In genomic region chr19:38665398-38665797, GRCm38 (mm10) we compare ENCODE assay signal across 24 mouse cellular contexts.
DNase-seq lines count a peak whose midpoint lies in the region; ATAC-seq and TF ChIP-seq lines count a peak whose summit lies in the region.
"Had no signal": no experiment of that assay in that cellular context is flagged by ENCODE, and none has a peak within 500 bp of the region (broad histone marks: within the 10 kb centered on the region; RNA-seq: fewer than 3 reads in every experiment).

No protein-coding gene starts in this region.

- H3K4me3 ChIP-seq in heart, embryonic 10.5 days: no peak overlapping the region
- H3K4me3 ChIP-seq in stomach, postnatal 0 days (ENCODE audit: low read depth, low read length): no peak overlapping the region
- H3K4me3 ChIP-seq: embryonic facial prominence, embryonic 13.5 days; embryonic facial prominence, embryonic 15.5 days; forebrain, embryonic 13.5 days; forebrain, embryonic 15.5 days had no signal

- 81% methylated on average over 1 of the region's 1 CpGs for WGBS in heart, embryonic 10.5 days
- 75% methylated on average over 1 of the region's 1 CpGs for WGBS in stomach, postnatal 0 days

- TF ChIP-seq CTCF in stomach, postnatal 0 days (IDR thresholded peaks at IDR 0.05; ENCODE audit: low read depth): no peak

- peak; percentile 18 for DNase-seq in heart, adult 11 months
- DNase-seq in heart, embryonic 10.5 days (ENCODE audit: low spot score): no peak
- peak; percentile 18 for DNase-seq in 416B (ENCODE audit: low read depth)
- no peak for DNase-seq in stomach, postnatal 0 days (ENCODE audit: low spot score)
- DNase-seq in B cell, adult 2 months: no peak
- DNase-seq: adrenal gland, adult 8-10 months; adrenal gland, postnatal 14 days; adrenal gland, postnatal 36 days; cerebellum, adult 11-12 months; cerebellum, adult 2 months; cerebellum, adult 9-11 months; cerebellum, postnatal 14 days; cerebellum, postnatal 36 days; embryo, embryonic 11 days; forebrain, postnatal 0 days had no signal

- no peaks in the 10 kb centered on the region for H3K36me3 ChIP-seq in heart, embryonic 10.5 days
- H3K36me3 ChIP-seq in stomach, postnatal 0 days (ENCODE audit: control insufficient read depth, insufficient read depth, low read length): no peaks in the 10 kb centered on the region; the same call in 1 of the 2 replicates
- H3K36me3 ChIP-seq: embryonic facial prominence, embryonic 13.5 days; embryonic facial prominence, embryonic 15.5 days; forebrain, embryonic 15.5 days; G1E had no signal

- no peak for TF ChIP-seq EP300 in stomach, postnatal 0 days (optimal IDR thresholded peaks at IDR 0.05)

- no peaks in the 10 kb centered on the region for H3K27me3 ChIP-seq in heart, embryonic 10.5 days (ENCODE audit: insufficient read depth, poor library complexity, severe bottlenecking)
- no peaks in the 10 kb centered on the region for H3K27me3 ChIP-seq in stomach, postnatal 0 days (ENCODE audit: control insufficient read depth, insufficient read depth, low read length)
- H3K27me3 ChIP-seq: CH12.LX; embryonic facial prominence, embryonic 13.5 days; embryonic facial prominence, embryonic 15.5 days; forebrain, embryonic 13.5 days; forebrain, embryonic 15.5 days; Patski had no signal

- H3K9ac ChIP-seq in stomach, postnatal 0 days (ENCODE audit: low read length): no peak overlapping the region
- H3K9ac ChIP-seq: embryonic facial prominence, embryonic 13.5 days; embryonic facial prominence, embryonic 15.5 days; forebrain, embryonic 13.5 days; forebrain, embryonic 15.5 days; forebrain, postnatal 0 days had no signal

- H3K4me2 ChIP-seq in stomach, postnatal 0 days (replicated peaks; ENCODE audit: low read depth): no peak overlapping the region
- H3K4me2 ChIP-seq: embryonic facial prominence, embryonic 13.5 days; embryonic facial prominence, embryonic 15.5 days; forebrain, embryonic 13.5 days; forebrain, embryonic 15.5 days had no signal

- H3K27ac ChIP-seq in heart, embryonic 10.5 days: no peak overlapping the region
- no peak overlapping the region for H3K27ac ChIP-seq in stomach, postnatal 0 days (replicated peaks)
- H3K27ac ChIP-seq: embryonic facial prominence, embryonic 13.5 days; embryonic facial prominence, embryonic 15.5 days; forebrain, embryonic 13.5 days; forebrain, embryonic 15.5 days had no signal

- peak; percentile 71 for ATAC-seq in stomach, postnatal 0 days (ENCODE audit: low FRiP score, low TSS enrichment)
- ATAC-seq: activated CD4-positive, CD25-positive, alpha-beta regulatory T cell, adult 4 months; CD4-positive, CD25-positive, alpha-beta regulatory T cell, adult 4 months; forebrain, embryonic 13.5 days; forebrain, embryonic 15.5 days; forebrain, postnatal 0 days; Patski had no signal

- no peaks in the 10 kb centered on the region for H3K9me3 ChIP-seq in heart, embryonic 10.5 days
- no peaks in the 10 kb centered on the region for H3K9me3 ChIP-seq in stomach, postnatal 0 days (ENCODE audit: control insufficient read depth, low read length)
- H3K9me3 ChIP-seq: embryonic facial prominence, embryonic 13.5 days; embryonic facial prominence, embryonic 15.5 days; forebrain, embryonic 13.5 days; forebrain, embryonic 15.5 days; G1E had no signal

- H3K4me1 ChIP-seq in heart, embryonic 10.5 days: no peaks in the 10 kb centered on the region
- no peaks in the 10 kb centered on the region for H3K4me1 ChIP-seq in stomach, postnatal 0 days (replicated peaks; ENCODE audit: control insufficient read depth, insufficient read depth)
- H3K4me1 ChIP-seq: embryonic facial prominence, embryonic 13.5 days; embryonic facial prominence, embryonic 15.5 days; forebrain, embryonic 13.5 days; forebrain, embryonic 15.5 days had no signal

Comparison
In these comparisons a context has a peak if more than half of its experiments do, and no peak if none do; other contexts are left out.
1. DNase-seq: peak in heart, adult 11 months (single experiment) and 416B (single experiment); none in heart, embryonic 10.5 days (single experiment), stomach, postnatal 0 days (single experiment) and B cell, adult 2 months (0 of 2).